Mouse (Mus musculus): ENCODE measurements at regions not wholly inside any gene's neighbourhood (a gene's known extent, or its start where the extent isn't known, plus 50 kb on each side); places are given as distances from the start of the nearest gene placed in this dataset.
"Not testable (repeated sequence)": the region's sequence is repeated elsewhere in the genome, so short reads cannot be mapped to it uniquely, and the experiment has no call there.

DNA sequence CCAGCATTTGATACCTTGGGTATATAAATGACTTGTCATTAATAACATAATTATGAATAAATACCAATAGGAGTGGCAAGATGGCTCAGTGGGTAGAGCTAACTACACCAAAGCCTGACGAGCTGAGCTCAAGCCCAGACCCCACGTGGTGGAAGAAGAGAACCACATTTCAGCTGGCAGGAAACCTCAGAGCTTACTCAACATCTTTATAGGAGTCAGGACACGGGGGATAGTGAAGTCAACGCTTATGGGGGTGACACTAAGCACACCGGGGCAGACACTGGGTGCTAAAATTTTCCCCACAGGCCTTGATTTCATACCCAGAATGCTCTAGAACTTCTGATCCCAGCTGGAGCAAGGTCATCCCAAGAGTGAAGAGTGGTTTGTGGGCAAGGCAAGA, 259.3 kb downstream of the Setd4 start:
- no peak for DNase-seq (ENCODE audit: low spot score in 2 of 2)

DNA sequence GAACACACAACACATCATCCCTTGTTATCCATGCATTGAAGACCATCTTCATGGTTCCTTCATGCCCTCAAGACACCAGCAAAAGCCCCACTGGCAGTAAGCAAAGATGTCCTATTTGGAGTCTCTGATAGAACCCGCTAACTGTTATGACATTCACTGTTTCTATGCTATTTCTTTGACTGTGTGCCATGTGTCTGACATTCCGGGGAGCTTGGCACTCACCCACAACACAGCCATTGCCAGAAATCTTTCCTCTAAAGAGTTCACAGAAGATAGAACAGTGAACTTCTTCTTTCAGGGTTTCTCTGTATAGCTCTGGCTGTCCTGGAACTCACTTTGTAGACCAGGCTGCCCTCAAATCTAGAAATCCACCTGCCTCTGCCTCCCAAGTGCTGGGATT, 261.2 kb downstream of the Setd4 start:
- DNase-seq (ENCODE audit: low spot score in 2 of 2): no peak

DNA sequence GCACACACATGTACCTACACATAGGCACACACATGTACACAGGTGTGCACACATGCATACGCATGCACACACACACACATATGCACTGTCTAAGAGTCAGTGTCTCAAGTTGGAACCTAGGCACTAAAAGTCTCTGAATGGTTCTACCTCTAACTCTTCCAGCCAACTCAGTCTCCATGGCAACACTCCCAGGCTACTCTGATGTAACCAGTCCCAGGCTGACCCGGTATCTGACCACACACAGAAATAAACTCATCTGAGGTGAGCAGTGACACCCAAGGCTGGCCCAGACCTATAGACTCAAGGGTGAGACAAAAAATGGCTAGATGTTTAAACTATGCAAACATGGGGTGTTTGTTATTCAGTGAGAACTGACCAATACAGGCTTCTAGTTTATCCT, 262.1 kb downstream of the Setd4 start:
- DNase-seq (ENCODE audit: low spot score in 2 of 2): no peak

DNA sequence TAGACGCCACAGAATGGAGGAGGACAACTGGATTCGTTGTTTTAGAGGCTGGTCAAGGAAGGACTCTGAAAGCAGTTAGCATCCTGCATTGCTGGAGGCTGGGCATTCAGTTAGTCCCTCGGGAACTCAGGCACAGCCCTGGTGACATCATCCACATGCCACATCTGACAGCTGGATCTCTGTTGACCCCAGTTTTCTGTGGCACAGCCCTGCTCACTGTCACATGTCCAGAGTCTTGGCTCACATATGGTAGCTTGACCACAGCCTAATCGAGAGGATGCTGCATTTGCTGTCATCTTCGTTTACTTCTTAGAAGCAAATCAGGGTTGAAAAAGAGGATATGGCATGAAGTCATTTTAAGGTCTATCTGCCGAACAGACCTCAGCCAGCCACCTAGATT, 265.1 kb downstream of the Setd4 start:
- DNase-seq (ENCODE audit: low spot score in 2 of 2): no peak

DNA sequence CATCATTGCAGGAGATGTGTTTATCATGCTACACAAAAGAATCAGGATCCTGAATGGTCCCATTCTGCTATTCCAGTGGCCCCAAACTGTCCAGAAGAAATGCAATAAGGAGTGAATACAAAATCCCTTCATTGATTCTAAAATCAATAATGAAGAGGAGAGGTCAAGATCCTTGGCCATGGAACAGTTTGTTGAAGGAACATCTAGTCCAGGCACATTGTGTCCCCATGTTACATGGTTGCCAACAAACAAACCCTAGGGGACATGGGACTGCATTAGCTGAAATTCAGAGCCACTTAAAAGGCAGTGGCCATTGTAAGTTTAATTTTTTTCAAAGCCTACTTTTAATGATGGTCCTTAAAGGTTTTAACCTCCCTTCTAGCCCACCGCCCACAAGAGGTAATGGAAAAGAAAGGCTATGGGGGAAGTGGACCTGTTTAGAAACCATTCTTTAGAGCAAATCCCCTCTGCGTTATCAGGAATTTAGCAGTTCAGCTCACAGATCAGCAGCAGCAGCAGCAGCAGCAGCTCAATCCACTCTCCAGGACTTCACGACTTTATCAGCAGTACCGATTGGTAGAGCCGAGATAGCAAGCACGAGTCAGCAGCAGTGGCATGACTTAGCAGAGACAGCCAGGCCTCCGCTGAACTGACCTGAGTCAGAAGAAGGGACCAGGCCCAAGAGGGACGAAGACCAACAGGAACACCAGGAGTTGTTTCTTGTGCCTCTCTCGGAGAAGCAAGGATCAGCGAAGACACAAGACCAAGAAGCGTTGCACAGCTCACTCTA, 268.3 kb downstream of the Setd4 start:
- no peak for DNase-seq (ENCODE audit: low spot score in 2 of 2)

DNA sequence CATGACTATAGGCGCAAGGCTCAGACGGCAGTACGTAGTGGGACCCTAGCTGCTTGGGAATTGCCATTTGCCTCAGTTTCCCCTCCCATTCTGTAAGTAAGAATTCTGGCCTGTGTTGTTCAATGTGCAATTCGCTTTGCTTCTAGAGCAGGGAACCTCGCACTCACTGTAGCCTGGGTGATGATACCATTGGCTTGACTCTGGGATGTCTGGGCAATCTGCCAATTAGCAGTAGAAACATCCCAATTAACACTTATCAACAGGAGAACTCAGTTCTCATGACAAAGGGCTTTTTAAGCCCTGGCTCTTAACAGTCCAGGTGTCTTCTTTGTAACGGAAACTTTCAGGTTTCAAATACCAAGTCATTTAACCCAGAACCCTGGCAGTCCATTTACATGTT, 270.2 kb downstream of the Setd4 start:
- no peak for DNase-seq (ENCODE audit: low spot score in 2 of 2)

DNA sequence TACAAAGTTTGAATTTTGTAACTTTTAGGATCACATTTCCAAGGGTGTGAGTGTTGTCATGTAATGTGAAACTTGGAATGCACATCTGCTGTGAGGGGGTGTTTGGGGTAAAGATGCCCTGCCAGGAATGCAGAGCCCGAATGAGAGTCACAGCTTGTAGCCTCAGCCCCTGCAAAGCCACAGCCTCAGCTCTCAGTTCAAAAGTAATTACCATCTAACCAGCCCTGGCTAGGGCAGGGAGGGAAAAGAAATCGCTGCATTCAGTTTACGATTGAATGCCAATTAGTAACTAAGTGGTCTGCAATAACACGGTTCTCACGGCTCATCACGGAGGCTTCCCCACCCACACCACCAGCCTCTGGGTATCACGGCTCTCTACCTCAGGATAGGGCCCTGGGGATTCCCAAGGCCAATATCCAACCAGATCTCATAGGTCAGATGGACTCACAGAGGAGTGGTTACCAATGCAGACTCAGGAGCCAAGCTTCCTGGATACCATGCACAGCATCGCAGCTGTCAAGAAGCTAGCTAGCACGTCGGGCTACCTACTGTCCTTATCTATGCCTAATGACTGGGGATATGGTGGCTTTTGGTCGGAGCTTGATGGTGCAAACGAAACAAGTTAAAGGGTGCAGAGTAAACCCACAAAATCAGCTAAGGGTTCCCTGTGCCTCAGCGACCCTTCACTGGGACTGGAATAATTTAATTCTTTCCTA, 275.0 kb downstream of the Setd4 start:
- no peak for DNase-seq (ENCODE audit: low spot score in 2 of 2)

DNA sequence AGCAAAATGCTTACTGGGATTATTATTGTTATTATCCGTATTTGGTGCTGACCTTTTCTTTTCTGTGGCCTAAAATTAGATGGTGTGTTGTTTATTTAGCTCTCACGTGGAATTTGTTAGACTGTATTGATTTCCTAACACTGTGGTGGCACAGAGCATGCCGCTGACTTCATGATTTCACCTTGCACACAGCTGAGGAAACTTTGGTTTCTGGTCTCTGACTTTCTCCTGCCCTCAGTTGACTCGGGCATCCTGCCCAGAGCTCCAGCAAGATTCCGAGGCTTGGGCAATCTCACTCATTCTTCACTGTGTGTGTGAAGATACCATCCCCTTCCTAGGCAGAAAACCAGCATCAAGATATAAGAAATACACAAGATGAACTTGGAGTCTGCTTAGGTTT, 279.0 kb downstream of the Setd4 start:
- DNase-seq (ENCODE audit: low spot score in 2 of 2): no peak

DNA sequence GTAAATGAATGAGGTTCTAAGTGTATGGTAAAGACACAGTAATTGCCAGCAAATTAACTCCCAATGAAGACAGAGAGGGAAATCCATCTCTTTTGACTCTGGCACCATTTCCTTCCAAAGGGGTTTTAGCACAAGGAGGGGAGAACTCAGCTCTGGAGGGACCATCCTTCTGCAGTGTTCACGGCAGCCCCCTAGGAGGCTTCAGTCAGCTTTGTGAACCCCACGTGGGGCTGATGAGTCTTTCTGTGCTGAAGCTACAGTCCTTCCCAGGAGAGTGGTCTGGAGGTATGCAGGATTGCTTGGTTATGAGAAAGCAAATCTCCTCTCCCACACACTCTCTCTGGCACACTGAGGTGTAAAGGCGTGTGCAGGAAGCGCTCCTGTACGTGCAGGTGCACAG, 280.7 kb downstream of the Setd4 start:
- no peak for DNase-seq (ENCODE audit: low spot score in 2 of 2)

DNA sequence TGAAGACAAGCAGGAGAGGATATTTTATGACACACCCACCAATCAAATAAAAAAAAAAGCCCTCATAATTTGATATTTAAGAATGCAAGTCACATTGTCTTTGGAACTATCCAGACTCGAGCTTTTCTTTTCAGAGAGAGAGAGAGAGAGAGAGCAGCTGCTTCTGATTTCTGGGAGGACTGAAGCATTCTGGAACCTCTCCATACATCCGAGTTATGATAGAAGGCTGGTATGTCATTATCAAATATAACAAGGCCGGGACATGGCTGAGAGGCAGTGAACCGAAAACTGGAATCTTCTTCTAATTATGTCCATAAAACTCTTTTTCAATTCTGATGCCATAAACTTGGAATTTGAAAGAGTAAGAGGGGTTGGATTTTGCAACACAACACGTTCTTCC, 284.3 kb downstream of the Setd4 start:
- DNase-seq (ENCODE audit: low spot score in 2 of 2): no peak

DNA sequence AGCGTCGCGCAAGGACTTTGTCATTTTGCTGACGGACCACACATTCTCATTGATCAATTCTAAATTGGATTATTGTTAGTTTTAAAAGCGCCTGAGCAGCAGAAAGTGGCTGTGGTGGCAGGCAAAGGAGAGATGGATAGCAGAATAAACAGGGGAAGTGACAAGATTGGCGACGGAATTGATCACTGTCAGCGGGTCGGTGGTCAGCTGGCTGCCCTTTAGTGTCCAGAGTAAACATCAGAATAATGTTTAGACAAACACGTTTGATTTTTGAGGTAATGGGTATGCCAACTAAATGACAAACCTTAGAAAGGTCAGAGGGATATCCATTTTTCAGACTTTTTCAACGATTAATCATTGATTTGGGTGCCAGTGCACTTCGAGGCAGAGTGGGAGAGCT, 292.2 kb downstream of the Setd4 start:
- no peak for DNase-seq (ENCODE audit: low spot score in 2 of 2)

DNA sequence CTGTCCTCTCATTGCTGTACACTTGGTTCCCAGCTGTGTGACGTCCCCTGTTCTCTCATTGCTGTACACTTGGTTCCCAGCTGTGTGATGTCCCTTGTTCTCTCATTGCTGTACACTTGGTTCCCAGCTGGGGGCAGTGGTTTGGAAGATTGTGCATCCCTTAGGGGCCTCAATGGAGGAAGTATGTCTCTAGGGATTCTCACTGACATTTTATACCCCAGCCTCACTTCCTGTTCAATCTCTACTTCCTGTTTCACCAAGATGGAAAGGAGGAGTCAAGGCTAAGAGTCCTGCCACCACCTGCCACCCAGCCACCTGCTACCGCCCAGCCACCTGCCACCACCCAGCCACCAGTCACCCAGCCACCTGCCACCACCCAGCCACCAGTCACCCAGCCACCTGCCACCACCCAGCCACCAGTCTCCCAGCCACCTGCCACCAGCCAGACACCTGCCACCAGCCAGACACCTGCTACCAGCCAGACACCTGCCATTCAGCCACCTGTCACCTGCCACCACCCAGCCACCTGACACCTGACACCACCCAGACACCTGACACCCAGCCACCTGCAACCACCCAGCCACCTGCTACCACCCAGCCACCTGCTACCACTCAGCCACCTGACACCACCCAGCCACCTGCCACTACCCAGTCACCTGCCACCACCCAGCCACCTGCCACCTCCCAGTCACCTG, 295.1 kb downstream of the Setd4 start:
- no peak for DNase-seq (ENCODE audit: low spot score in 2 of 2)

DNA sequence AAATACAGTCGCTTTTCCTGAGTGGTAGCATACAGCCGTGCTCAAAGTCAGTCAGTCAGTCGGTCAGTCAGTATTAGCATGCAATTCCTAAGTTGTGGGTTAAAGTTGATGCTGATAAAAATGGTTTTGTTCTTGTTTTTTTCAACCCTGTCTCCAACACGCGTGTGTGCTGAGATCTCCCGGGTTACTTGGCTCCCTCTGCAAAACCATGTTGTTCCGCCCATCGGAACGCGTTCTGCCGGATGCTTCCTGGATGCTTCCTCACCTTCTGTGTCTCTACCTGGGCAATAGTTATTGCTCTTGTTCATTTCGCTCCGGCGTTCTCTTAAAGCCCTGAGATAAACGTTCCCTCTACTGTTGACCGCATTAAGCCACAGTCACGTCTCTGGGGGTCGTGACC, 296.9 kb downstream of the Setd4 start:
- DNase-seq (ENCODE audit: low spot score in 2 of 2): no peak

DNA sequence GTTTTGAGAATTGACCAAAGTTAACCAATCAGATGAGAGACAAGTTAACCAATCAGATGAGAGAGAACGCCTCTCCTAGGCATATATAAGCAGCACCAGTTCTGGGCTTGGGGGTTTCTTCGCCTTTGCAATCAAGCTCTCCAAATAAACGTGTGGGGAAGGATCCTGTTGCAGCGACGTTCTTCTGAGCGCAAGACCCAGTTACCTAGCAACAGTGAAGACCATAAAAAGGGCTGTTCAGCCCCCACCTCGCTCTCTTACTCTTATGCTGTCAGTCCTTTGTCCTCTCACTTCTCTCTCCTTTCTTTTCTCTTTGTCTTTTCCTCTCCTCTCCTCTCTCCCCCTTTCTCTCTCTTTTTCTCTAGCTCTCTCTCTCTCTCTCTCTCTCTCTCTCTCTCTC, 297.7 kb downstream of the Setd4 start:
- not testable (repeated sequence) for DNase-seq (ENCODE audit: low spot score in 2 of 2)

DNA sequence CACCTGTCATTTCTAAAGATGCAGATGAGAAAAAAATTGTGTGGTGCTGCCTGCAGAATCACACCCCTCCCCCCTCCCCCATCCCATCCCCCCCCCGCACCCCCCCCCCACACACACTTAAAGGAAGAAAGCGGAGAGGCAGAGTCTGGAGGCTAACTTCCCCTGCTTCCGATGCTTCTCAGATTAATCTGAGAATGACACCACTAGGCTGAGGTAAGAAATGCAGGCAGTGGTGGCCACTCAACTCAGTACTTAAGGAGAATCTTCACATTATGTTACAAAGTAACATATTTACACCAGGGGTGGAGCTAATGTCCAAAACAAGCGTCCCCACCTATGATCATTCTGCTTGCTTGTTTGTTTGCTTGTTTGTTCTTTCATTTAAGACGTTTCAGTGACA, 309.4 kb downstream of the Setd4 start:
- no peak for DNase-seq (ENCODE audit: low spot score in 2 of 2)

DNA sequence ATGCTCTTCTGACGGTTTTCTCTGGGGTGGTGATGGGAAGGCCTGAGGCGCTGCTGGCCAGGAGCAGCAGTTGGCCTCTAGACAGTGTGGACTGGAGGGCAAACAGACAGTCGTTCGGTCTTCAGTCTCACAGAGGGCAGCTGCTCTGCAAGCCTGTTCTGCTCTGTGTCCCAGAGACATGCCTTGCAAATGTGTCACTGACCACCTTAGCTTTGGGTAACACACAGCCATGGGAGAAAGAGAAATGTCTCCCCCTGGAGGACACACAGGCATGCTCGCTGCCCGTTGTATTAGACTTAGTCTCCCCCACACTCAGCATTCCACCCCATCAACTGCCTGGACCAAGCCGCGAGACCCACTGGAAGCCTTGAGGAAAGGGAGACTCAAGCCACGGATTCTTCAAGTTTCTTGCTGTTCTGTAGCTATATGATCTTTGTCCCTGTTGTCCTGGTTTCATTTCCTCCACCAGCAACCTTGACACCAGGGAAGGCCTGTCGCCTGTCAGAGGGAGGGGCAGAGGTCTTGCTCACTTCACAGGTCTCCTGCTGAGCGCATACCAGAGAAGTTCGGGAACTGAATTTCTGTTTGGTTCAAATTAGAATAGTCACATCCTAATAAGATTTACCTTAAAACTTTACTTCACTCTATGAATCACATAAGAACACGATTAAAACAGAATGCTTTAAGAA, 310.8 kb downstream of the Setd4 start:
- DNase-seq (ENCODE audit: low spot score in 2 of 2): peak; percentile 15 to 31

DNA sequence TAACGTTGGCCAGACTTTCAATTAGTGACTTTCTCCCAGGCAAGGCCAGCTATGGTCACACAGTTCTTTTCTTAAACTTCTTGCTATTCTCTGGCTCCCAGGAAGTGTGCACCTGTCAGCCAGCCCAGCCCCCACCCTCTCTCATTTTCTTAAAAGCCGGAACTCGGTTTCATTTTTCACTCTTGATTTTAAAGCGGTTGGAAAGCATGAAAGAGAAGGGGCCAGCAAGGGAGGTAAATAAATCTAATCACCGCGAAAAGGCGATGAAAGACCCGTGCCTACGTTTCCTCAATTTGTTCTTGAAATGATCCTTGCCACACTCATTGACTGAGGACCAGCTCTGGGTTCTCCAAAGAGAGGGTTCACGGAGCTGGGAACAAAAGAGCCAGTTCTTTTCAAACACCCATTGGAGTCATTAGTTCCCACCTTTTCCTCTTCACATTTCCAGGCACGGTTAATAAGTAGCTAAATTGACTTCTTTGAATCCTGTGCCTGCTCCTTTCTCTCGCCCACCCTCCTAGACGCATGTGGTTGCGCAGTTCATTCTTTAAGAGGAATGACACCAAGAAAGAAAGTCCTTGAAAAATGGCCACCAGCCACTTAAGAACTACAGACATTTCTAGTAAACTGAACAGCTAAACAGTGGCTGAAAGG, 311.6 kb downstream of the Setd4 start:
- no peak for DNase-seq (ENCODE audit: low spot score in 2 of 2)

DNA sequence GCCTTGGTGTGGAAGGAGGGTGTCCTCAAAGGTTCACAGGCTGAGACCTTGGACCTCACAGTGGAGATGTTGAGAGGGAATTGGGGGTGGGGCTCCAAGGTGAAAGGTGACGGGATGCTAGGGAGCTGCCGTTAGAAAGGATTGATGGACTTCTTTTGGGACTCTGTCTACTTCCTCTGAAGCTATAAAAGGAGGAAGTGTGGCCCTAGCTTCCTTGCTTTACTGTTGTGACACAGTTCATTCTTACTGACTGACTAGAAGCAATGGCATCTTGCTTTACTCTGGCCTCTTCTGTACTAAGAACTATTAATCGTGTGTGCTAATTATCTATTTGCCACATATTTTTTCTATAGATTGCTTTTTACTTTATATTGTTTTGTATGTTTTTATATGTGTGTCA, 315.8 kb downstream of the Setd4 start:
- no peak for DNase-seq (ENCODE audit: low spot score in 2 of 2)

DNA sequence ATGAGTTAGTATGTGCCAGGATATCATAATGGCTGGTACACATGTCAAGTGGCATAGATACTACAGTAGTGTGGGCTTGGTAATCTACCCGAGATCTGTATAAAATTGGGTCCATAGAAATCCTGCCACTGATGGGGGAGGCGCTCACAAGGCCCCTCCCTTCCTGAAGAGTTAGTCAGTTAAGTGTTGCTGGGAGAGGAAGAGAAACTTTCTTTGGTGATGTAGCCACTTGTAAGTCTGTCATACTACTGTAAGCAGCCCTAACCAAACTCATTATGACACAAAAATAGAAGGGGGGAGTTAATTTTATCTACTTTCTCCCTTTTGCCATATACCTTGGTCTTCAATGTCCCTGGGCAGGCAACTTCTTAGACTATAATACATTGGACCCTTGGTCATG, 316.3 kb downstream of the Setd4 start:
- DNase-seq (ENCODE audit: low spot score in 2 of 2): no peak

DNA sequence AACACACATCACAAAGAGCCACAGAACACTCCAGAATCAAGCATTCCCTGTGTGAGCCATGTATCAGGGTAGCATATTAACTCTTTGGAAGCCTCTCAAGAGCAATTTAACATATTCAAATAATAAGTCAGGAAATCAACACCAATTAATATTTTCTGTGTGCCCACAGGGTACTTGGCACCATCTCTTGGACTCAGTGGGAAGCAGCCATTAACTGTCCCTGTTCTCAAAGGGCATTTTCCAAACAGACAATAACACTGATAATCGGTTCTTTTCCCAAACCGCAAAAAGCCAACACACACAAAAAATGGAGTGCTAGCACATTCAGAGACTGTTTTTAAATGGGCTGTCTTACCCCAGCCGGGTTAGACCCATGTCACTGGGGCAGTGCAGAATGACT, 317.0 kb downstream of the Setd4 start:
- no peak for DNase-seq (ENCODE audit: low spot score in 2 of 2)

DNA sequence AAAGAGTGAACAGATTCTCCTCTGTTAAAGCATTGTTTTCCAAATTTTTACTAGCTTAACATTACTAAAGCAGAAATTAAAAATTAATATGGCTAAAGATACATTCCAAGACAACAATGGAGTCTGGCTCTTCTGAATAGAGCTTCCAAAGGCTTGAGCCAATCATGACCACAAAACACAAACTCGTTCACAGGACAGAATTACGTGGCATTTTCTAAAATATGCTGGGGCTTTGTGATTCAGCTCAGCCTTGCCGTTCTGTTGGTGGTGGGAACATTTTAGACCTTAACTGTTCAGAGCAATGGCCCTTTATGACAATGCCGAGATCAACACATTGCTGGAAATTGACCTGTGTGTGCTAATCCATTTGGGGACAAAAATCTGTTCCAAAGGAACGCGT, 318.7 kb downstream of the Setd4 start:
- no peak for DNase-seq (ENCODE audit: low spot score in 2 of 2)

DNA sequence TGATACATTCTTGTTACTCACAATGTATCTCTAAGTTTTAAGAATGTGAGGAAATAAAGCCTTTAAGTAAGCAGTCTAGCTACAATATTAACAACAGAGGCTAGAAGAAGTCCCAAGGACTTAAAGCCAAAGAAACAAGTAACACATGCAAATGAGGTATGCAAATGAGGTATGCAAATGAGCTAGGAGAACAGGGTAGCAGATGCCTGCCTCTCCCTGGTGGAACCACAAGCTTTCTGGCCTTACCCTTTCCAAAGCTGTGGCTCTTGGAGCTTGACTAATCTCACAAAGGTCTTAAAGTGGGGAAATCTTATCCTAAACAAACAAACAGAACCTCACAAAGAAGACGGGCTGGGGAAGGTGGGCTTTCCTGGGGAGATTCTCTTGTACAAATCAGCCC, 322.1 kb downstream of the Setd4 start:
- DNase-seq (ENCODE audit: low spot score in 2 of 2): no peak
